Mouse (Mus musculus) lung, postnatal 36 days (tissue): ENCODE measurements around the gene Tent4a.
"Not testable (repeated sequence)": the region's sequence is repeated elsewhere in the genome, so short reads cannot be mapped to it uniquely, and the experiment has no call there.

Source experiments
- DNase-seq: peaks from one replicate; pipeline ENCODE4 v3.0.0; 2022; ENCODE audit warnings: mixed read lengths

Gene Tent4a

GRCm38 (mm10) chr13:69534334-69534653 lies at the start of gene Tent4a:
Gene Tent4a (minus strand): TSS chr13:69534617.
- DNase-seq = no peak

GRCm38 (mm10) chr13:69583591-69583990 lies 49.2 kb upstream of the Tent4a start:
- no peak for DNase-seq

GRCm38 (mm10) chr13:69582411-69582810 lies 48.0 kb upstream of the Tent4a start:
- no peak for DNase-seq

- DNase-seq = no peak
Measured at GRCm38 (mm10) chr13:69577181-69577834, 42.9 kb upstream of the Tent4a start.

- peak; percentile 9 for DNase-seq
Measured at GRCm38 (mm10) chr13:69576676-69577075, 42.3 kb upstream of the Tent4a start.

GRCm38 (mm10) chr13:69572594-69572993 lies 38.2 kb upstream of the Tent4a start:
- no peak for DNase-seq

GRCm38 (mm10) chr13:69569201-69569600 lies 34.8 kb upstream of the Tent4a start:
- DNase-seq = no peak

GRCm38 (mm10) chr13:69565401-69565800 lies 31.0 kb upstream of the Tent4a start:
- DNase-seq = not testable (repeated sequence)

- DNase-seq = no peak
Measured at GRCm38 (mm10) chr13:69564573-69564972, 30.2 kb upstream of the Tent4a start.

GRCm38 (mm10) chr13:69563905-69564304 lies 29.5 kb upstream of the Tent4a start:
- DNase-seq = no peak

- no peak for DNase-seq
Measured at GRCm38 (mm10) chr13:69562654-69563574, 28.5 kb upstream of the Tent4a start.

- DNase-seq = no peak
Measured at GRCm38 (mm10) chr13:69562004-69562403, 27.6 kb upstream of the Tent4a start.

GRCm38 (mm10) chr13:69559291-69559961 lies 25.0 kb upstream of the Tent4a start:
- DNase-seq = no peak

GRCm38 (mm10) chr13:69558098-69558660 lies 23.8 kb upstream of the Tent4a start:
- no peak for DNase-seq

- DNase-seq = no peak
Measured at GRCm38 (mm10) chr13:69556728-69557127, 22.3 kb upstream of the Tent4a start.

- no peak for DNase-seq
Measured at GRCm38 (mm10) chr13:69555957-69556482, 21.6 kb upstream of the Tent4a start.

- DNase-seq = no peak
Measured at GRCm38 (mm10) chr13:69555045-69555444, 20.6 kb upstream of the Tent4a start.

GRCm38 (mm10) chr13:69554255-69554654 lies 19.8 kb upstream of the Tent4a start:
- DNase-seq = no peak

GRCm38 (mm10) chr13:69553024-69553423 lies 18.6 kb upstream of the Tent4a start:
- DNase-seq = peak; percentile 59

- DNase-seq = no peak
Measured at GRCm38 (mm10) chr13:69550831-69551230, 16.4 kb upstream of the Tent4a start.

GRCm38 (mm10) chr13:69549980-69550379 lies 15.6 kb upstream of the Tent4a start:
- DNase-seq = no peak

- no peak for DNase-seq
Measured at GRCm38 (mm10) chr13:69547488-69548180, 13.2 kb upstream of the Tent4a start.
